Mouse (Mus musculus): Measurements from ENCODE around the gene Shisa8.

DNA sequence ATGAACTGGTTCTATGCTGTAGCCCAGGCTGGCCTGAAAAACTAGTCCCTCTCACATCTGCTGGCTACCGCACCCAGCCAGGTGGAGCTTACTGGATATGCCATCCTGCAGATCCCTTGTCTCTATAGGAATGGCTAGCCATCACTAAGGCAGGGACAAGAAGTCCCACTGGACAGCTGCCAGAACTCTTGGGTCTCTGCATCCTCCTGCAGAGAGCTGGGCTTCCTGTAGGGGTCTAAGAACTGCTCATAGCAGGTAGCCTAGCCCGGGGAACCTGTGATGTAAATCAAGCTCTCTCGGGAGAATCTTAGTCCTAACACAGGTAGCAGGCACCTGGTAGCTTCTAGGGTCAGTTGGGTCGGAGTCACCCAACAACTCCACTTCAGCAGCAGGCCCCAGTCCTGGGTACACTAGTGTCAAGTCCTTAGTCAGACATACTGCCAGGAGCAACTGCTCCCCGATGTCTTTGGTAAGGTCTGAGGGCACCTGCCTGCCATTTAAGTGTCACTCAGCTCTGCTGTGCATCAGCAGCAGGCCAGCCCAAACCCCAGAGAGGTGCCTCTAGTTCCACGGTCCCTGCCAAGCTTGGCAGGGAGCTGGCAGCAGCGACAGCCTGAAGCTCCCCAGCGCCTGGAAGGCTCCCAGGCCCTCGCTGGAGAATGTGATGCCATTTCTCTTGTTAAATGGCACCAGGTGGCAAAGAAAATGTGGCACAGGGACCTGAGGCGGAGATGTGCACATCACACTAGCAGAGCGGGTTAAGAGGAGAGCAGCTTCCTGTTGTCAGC, 19.2 kb upstream of the Shisa8 start:
- TF ChIP-seq CTCF (IDR thresholded peaks at IDR 0.05; ENCODE audit: low read depth, low read length): no peak
- no peak for TF ChIP-seq TAL1 (conservative IDR thresholded peaks at IDR 0.05; ENCODE audit: low read depth, low read length)

Data from G1E (cell line).